Mouse (Mus musculus): ENCODE data around the gene Ctns. TPM values are rescaled to one million over a fixed set of nuclear protein-coding genes. Genes with fewer than 3 reads are reported as not detected.

Ctns gene
- polyA plus RNA-seq, 1 experiment: 11.9 TPM

- peak; percentile 90 for DNase-seq (ENCODE audit: low read depth in 1 of 2, low spot score in 2 of 2)
- TF ChIP-seq POLR2A (IDR thresholded peaks at IDR 0.05; ENCODE audit: low read depth, low read length) (peak; percentile 52), CTCF (IDR thresholded peaks at IDR 0.05; ENCODE audit: extremely low read depth, insufficient read depth, insufficient read length, insufficient replicate concordance) (no peak)
- Histone ChIP-seq H3K36me3 (ENCODE audit: control insufficient read depth, insufficient read depth, low read length) (0 out of 2 replicates have a peak, but pooled peaks cover 1% of the 10 kb centered on the region), H3K4me1 (ENCODE audit: control insufficient read depth, insufficient read depth, insufficient read length) (peaks cover 3% of the 10 kb centered on the region; the same call in 1 of the 2 replicates), H3K27ac (ENCODE audit: insufficient read depth, low read length) (peak within 1 kb of the TSS; percentile 74), H3K4me3 (ENCODE audit: extremely low read depth, insufficient read depth, insufficient read length) (peak within 1 kb of the TSS; percentile 75), H3K27me3 (ENCODE audit: control insufficient read depth, insufficient read depth, low read length) (no peaks in the 10 kb centered on the region)
- WGBS: 1% methylated on average over 32 of the region's 32 CpGs
Observed at GRCm38 (mm10) chr11:73199230-73199712, 429 bp upstream of the Ctns start, which contains the start of gene Shpk. Gene Shpk, plus strand, starts transcription at chr11:73199460.

DNA sequence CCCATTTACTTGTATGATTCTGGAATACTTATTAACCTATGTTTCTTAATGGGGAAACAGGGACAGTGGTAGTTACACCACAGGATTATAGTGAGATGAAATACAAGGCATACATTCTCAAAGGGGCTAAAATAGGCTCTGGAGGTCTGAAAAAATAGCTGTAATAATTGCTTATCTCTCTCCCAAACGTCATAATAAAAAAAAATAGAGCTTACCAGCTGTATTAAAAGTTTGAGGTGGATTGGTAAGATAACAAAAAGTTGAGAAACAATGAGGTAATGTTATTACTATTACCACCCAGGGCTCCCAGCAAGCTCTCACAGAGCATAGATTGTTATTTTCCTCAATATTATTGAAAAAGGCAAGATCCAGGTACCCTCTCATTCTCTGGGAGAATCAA lies 652 bp downstream of the Ctns start:
- H3K36me3 ChIP-seq (ENCODE audit: control insufficient read depth, insufficient read depth, low read length): 0 out of 2 replicates have a peak, but pooled peaks cover 1% of the 10 kb centered on the region
- no peak overlapping the region for H3K27ac ChIP-seq (ENCODE audit: insufficient read depth, low read length)
- no peak for DNase-seq (ENCODE audit: low read depth in 1 of 2, low spot score in 2 of 2)
- peak overlapping the region; percentile 75; the same call in 1 of the 2 replicates for H3K4me3 ChIP-seq (ENCODE audit: extremely low read depth, insufficient read depth, insufficient read length)
- TF ChIP-seq POLR2A (IDR thresholded peaks at IDR 0.05; ENCODE audit: low read depth, low read length) (no peak), CTCF (IDR thresholded peaks at IDR 0.05; ENCODE audit: extremely low read depth, insufficient read depth, insufficient read length, insufficient replicate concordance) (no peak)
- H3K4me1 ChIP-seq (ENCODE audit: control insufficient read depth, insufficient read depth, insufficient read length): peaks cover 3% of the 10 kb centered on the region; the same call in 1 of the 2 replicates
- WGBS: 5% methylated on average over 1 of the region's 1 CpGs
- H3K27me3 ChIP-seq (ENCODE audit: control insufficient read depth, insufficient read depth, low read length): no peaks in the 10 kb centered on the region

DNA sequence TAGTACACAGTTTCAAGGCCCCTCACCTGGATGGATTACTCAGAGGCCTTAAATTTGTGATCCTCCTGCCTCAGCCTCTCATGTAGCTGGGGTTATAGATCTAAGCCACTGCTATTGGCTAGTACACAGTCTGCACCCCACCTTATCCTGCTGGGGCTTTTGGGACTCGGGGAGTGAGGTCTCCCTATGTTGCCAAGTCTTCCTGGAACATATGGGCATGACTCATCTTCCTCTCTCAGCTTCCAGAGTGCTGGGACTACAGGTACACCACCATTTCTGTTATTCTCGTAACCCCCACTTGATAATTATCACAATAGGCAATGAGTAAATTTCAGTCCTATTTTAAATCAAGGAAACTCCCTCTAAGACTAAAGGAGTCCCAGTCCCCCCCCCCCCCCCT lies 4.4 kb downstream of the Ctns start:
- WGBS: 77% methylated on average over 2 of the region's 2 CpGs
- Histone ChIP-seq H3K4me1 (ENCODE audit: control insufficient read depth, insufficient read depth, insufficient read length) (peaks cover 3% of the 10 kb centered on the region; the same call in 1 of the 2 replicates), H3K36me3 (ENCODE audit: control insufficient read depth, insufficient read depth, low read length) (peaks cover 10% of the 10 kb centered on the region), H3K27ac (ENCODE audit: insufficient read depth, low read length) (no peak overlapping the region), H3K27me3 (ENCODE audit: control insufficient read depth, insufficient read depth, low read length) (no peaks in the 10 kb centered on the region), H3K4me3 (ENCODE audit: extremely low read depth, insufficient read depth, insufficient read length) (no peak overlapping the region)
- TF ChIP-seq POLR2A (IDR thresholded peaks at IDR 0.05; ENCODE audit: low read depth, low read length): no peak
- no peak for TF ChIP-seq CTCF (IDR thresholded peaks at IDR 0.05; ENCODE audit: extremely low read depth, insufficient read depth, insufficient read length, insufficient replicate concordance)
- DNase-seq (ENCODE audit: low read depth in 1 of 2, low spot score in 2 of 2): no peak

GRCm38 (mm10) chr11:73193047-73193446 lies 5.8 kb downstream of the Ctns start:
- no peaks in the 10 kb centered on the region for H3K4me1 ChIP-seq (ENCODE audit: control insufficient read depth, insufficient read depth, insufficient read length)
- no peaks in the 10 kb centered on the region for H3K27me3 ChIP-seq (ENCODE audit: control insufficient read depth, insufficient read depth, low read length)
- no peak for DNase-seq (ENCODE audit: low read depth in 1 of 2, low spot score in 2 of 2)
- no peak overlapping the region for H3K4me3 ChIP-seq (ENCODE audit: extremely low read depth, insufficient read depth, insufficient read length)
- TF ChIP-seq CTCF (IDR thresholded peaks at IDR 0.05; ENCODE audit: extremely low read depth, insufficient read depth, insufficient read length, insufficient replicate concordance): no peak
- no peak for TF ChIP-seq POLR2A (IDR thresholded peaks at IDR 0.05; ENCODE audit: low read depth, low read length)
- no peak overlapping the region for H3K27ac ChIP-seq (ENCODE audit: insufficient read depth, low read length)
- H3K36me3 ChIP-seq (ENCODE audit: control insufficient read depth, insufficient read depth, low read length): peaks cover 10% of the 10 kb centered on the region
- WGBS: 48% methylated on average over 6 of the region's 6 CpGs

DNA sequence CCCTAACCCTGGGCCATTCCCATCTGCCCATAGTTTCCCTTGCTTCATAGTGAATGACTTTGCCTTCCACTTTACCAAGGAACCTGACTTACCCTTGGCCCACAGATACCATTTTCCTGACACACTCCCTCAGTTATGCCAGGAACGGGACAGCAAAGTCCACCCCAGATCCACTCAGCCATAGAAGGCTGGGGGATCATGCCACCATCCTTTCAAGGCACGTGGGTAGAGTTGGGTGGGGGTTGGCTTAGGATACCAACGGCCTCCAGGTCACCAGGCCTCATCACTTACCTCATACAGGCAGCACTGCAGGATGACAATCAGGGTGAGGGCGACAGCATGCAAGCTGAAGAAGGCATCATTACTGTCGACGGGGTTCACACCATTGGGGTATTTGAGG lies 11.6 kb downstream of the Ctns start:
- Histone ChIP-seq H3K36me3 (ENCODE audit: control insufficient read depth, insufficient read depth, low read length) (peaks cover 7% of the 10 kb centered on the region), H3K4me1 (ENCODE audit: control insufficient read depth, insufficient read depth, insufficient read length) (no peaks in the 10 kb centered on the region), H3K27me3 (ENCODE audit: control insufficient read depth, insufficient read depth, low read length) (no peaks in the 10 kb centered on the region), H3K4me3 (ENCODE audit: extremely low read depth, insufficient read depth, insufficient read length) (no peak overlapping the region), H3K27ac (ENCODE audit: insufficient read depth, low read length) (no peak overlapping the region)
- DNase-seq (ENCODE audit: low read depth in 1 of 2, low spot score in 2 of 2): no peak
- 92% methylated on average over 6 of the region's 6 CpGs for WGBS
- TF ChIP-seq POLR2A (IDR thresholded peaks at IDR 0.05; ENCODE audit: low read depth, low read length): no peak
- no peak for TF ChIP-seq CTCF (IDR thresholded peaks at IDR 0.05; ENCODE audit: extremely low read depth, insufficient read depth, insufficient read length, insufficient replicate concordance)

DNA sequence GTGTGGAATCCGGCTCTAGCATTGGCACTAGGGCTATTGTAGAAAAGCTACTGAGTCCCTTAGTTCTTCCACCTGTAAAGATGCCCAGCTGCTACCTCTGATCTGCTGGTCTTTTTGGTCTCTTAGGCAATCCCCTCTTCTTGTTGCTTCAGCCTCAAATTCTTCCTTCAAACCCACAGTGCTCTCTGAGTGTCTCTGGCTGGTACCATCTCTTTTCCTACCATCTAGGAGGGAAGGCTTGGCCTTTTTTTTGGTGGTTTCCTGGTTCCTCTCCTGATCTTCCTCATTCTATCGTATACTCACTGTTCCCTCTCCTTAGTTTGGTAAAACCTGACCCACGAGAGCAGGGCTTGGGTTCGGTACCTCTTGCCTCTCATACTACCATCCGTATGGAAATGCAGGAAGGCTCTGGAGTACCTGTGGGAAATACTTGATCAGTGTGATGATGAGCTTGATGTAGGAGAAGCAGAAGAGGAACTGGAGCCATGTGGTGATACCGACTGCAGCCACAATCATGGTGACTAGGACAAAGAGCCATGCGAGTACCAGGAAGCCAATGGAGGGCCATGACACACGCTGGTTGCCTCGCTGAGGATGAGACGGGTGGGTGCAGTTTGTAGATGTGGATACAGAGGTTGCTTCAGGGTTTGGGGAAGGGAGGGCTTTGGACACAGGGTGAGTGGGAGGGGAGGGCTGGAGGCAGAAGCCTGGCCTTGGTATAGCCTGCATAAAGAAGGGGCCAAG lies 12.8 kb downstream of the Ctns start:
- WGBS: 76% methylated on average over 10 of the region's 10 CpGs
- no peak overlapping the region for H3K4me3 ChIP-seq (ENCODE audit: extremely low read depth, insufficient read depth, insufficient read length)
- no peak for DNase-seq (ENCODE audit: low read depth in 1 of 2, low spot score in 2 of 2)
- TF ChIP-seq POLR2A (IDR thresholded peaks at IDR 0.05; ENCODE audit: low read depth, low read length) (no peak), CTCF (IDR thresholded peaks at IDR 0.05; ENCODE audit: extremely low read depth, insufficient read depth, insufficient read length, insufficient replicate concordance) (no peak)
- no peaks in the 10 kb centered on the region for H3K27me3 ChIP-seq (ENCODE audit: control insufficient read depth, insufficient read depth, low read length)
- H3K27ac ChIP-seq (ENCODE audit: insufficient read depth, low read length): no peak overlapping the region
- peaks cover 4% of the 10 kb centered on the region for H3K36me3 ChIP-seq (ENCODE audit: control insufficient read depth, insufficient read depth, low read length)
- no peaks in the 10 kb centered on the region for H3K4me1 ChIP-seq (ENCODE audit: control insufficient read depth, insufficient read depth, insufficient read length)

- 28% methylated on average over 2 of the region's 2 CpGs for WGBS
- H3K27ac ChIP-seq (ENCODE audit: insufficient read depth, low read length): 0 out of 2 replicates have a peak overlapping the region, but pooled peaks have one; percentile 61
Observed at GRCm38 (mm10) chr11:73177895-73178294, 20.9 kb downstream of the Ctns start.

More at GRCm38 (mm10) chr11:73177895-73178294, 20.9 kb downstream of the Ctns start:
- no peak for DNase-seq (ENCODE audit: low read depth in 1 of 2, low spot score in 2 of 2)
- no peaks in the 10 kb centered on the region for H3K36me3 ChIP-seq (ENCODE audit: control insufficient read depth, insufficient read depth, low read length)
- H3K4me3 ChIP-seq (ENCODE audit: extremely low read depth, insufficient read depth, insufficient read length): peak overlapping the region; percentile 75
- H3K4me1 ChIP-seq (ENCODE audit: control insufficient read depth, insufficient read depth, insufficient read length): peaks cover 5% of the 10 kb centered on the region
- H3K27me3 ChIP-seq (ENCODE audit: control insufficient read depth, insufficient read depth, low read length): no peaks in the 10 kb centered on the region
- TF ChIP-seq CTCF (IDR thresholded peaks at IDR 0.05; ENCODE audit: extremely low read depth, insufficient read depth, insufficient read length, insufficient replicate concordance) (no peak), POLR2A (IDR thresholded peaks at IDR 0.05; ENCODE audit: low read depth, low read length) (no peak)

Data from spleen, adult 2 months (tissue).